Mouse (Mus musculus) thymus, postnatal 10 days (tissue): ENCODE measurements around the gene Pkd2.

ENCODE experiments used
- DNase-seq, 2 experiments: peaks; one replicate each; pipeline ENCODE4 v3.0.0; 2021; ENCODE audit warnings: low spot score in 2 of 2

The Pkd2 gene

GRCm38 (mm10) chr5:104465731-104466130 lies 6.5 kb downstream of the Pkd2 start:
- DNase-seq, result no peak

DNA sequence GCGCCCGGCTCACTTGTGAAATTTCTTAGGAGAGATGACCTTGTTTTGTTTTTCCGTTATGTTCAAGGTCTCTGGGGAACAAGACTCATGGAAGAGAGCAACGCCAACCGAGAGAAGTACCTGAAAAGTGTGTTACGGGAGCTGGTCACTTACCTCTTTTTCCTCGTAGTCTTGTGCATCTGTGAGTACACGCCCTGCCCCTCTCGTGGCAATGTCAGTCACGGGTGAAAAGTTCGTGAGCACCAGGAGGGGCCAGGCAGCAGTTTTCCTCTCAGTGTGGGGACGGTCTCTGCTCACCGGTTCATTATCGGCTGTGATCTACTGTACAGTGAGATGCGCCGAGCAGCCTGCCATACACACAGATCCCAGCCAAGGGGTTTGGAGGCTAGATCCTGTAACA lies 7.6 kb downstream of the Pkd2 start:
- no peak for DNase-seq

GRCm38 (mm10) chr5:104468586-104468985 lies 9.3 kb downstream of the Pkd2 start:
- no peak for DNase-seq

GRCm38 (mm10) chr5:104470981-104471391 lies 11.7 kb downstream of the Pkd2 start:
- no peak for DNase-seq

DNA sequence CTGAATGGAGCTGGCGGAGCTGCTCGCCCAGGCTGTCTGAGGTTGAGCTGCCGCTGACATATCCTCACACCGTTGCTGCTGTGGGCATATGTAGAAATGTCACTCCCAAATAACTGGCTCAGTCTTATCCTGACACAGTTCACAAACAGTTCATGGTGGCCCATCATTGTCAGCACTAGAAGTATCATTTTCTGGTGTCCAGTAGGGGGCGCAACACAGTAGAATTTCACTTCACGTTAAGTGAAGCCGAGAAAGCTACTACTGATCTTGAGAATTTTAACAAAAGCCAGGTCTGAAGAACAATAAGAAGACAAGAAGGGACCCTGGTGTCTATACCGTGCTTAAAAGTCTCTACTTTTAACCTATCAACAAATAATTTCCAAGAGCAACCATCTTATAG lies 13.1 kb downstream of the Pkd2 start:
- DNase-seq, result peak in 1 of 2 experiments; percentile 7

- no peak for DNase-seq
Measured at GRCm38 (mm10) chr5:104480367-104480766, 21.1 kb downstream of the Pkd2 start.

DNA sequence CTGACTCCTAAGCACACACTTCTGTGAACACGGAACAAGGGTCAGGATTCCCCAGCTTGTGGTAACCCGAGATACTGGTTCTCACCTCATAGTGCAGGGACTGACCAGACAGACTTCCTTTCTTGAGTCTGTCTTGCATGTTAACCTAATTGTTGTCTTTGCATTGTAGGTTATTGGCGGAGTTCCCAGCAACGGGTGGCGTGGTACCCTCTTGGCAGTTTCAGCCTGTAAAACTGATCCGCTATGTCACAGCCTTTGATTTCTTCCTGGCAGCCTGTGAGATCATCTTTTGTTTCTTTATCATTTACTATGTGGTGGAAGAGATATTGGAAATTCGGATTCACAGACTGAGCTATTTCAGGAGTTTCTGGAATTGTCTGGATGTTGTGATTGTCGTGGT lies 23.6 kb downstream of the Pkd2 start:
- no peak for DNase-seq

DNA sequence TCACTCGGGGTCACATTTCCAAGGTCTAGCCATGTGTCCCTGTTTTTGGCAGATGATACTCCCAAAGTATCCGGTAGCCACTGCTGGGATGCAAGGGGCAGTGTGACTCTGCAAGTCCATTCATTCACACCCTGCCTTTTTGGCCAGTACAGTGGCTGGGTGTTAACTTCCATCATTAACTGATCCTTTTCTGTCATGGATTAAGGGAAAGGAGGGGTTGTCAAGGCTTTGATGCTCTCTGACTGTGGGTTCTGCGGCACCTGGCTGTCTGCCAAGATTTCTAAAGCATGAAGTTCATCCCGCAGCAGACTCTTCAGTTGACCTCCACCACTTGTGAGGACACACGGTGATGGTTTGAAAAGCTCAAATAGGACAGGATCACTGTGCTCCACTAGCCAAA lies 32.3 kb downstream of the Pkd2 start:
- DNase-seq, result no peak

- DNase-seq, result no peak
Measured at GRCm38 (mm10) chr5:104504883-104505282, 45.6 kb downstream of the Pkd2 start.

DNA sequence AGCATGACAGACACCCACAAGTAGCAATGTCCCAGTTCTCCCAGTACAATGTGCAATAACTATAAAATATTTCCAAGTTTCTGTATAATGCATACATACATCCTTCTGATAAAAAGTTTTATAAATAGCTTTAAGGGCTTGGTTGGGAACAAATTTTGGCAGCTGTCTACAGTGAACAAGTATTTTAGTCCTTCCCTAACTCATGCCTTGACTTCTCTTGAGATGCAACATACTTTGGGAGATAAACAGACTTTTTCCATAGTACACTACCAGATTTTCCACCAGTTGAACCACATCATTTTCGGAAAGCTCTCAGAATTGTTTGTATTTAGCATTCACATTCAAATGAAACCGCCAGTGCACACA lies 48.6 kb downstream of the Pkd2 start:
- DNase-seq, result no peak

- DNase-seq, result peak; percentile 64 to 73
Measured at GRCm38 (mm10) chr5:104508195-104508891, 49.1 kb downstream of the Pkd2 start, which contains the start of gene BC005561. BC005561 (plus strand) TSS chr5:104508352.

GRCm38 (mm10) chr5:104511211-104511610 lies 52.0 kb downstream of the Pkd2 start:
- no peak for DNase-seq

- DNase-seq, result no peak
Measured at GRCm38 (mm10) chr5:104538612-104539011, 79.4 kb downstream of the Pkd2 start.

DNA sequence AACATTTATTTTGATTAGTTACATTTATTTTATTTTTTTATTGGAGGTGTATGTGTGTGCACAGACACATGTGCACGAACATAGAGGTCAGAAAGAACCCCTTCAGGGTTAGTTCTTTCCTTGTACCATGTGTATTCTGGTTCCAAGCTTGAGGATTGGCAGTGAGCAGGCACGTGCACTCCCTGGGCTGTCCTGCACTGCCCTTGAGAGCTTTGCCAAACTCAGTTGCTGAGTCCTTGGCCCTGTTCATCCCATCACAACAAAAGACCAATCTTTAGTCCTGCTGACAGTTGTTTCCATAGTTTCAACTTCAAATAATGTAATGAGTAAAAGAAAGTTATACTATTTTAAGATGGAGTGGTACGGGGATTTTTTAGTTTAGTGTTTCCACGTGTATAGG lies 80.1 kb downstream of the Pkd2 start:
- DNase-seq, result no peak
